In the genomic region with DNA sequence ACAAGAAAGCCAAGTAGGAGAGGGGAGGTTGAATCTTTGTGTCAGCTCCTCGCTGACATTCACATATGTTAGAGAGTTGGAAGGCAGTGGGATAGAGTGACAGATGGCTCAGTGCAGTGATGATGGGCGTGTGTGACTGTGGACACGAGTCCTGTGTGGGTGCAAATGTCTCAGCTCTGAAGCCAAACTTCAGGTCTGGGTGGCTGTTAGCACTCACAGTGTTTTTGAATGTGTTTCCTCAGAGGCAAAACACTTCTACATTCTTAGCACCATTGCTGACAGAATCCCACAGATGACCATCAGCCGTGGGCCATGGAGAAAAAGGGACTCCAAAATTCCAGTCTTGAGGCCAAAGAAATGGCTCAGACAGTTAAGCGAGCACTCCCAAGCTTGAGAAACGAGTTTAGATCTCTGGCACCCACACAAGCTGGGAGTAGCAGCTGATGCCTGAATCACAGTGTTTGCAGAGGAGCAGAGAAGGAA, we compare ENCODE assay signal across 15 mouse cellular contexts.
DNase-seq lines count a peak whose midpoint lies in the region; ATAC-seq lines count a peak whose summit lies in the region.
"Had no signal": no experiment of that assay in that cellular context is flagged by ENCODE, and none has a peak within 500 bp of the region (broad histone marks: within the 10 kb centered on the region; RNA-seq: fewer than 3 reads in every experiment).

No protein-coding gene starts in this region.

- 0 out of 2 replicates have a peak overlapping the region, but pooled peaks have one; percentile 8 for H3K27ac ChIP-seq in heart, embryonic 13.5 days (replicated peaks)
- H3K27ac ChIP-seq: heart, embryonic 10.5 days; limb, embryonic 13.5 days; macrophage; neural tube, embryonic 12.5 days had no signal

- no peak overlapping the region for H3K4me3 ChIP-seq in heart, embryonic 13.5 days
- H3K4me3 ChIP-seq: heart, embryonic 10.5 days; limb, embryonic 13.5 days; neural tube, embryonic 12.5 days had no signal

- no peaks in the 10 kb centered on the region for H3K36me3 ChIP-seq in heart, embryonic 13.5 days
- H3K36me3 ChIP-seq: heart, embryonic 10.5 days; limb, embryonic 13.5 days; neural tube, embryonic 12.5 days had no signal

- no peaks in the 10 kb centered on the region for H3K27me3 ChIP-seq in heart, embryonic 13.5 days (replicated peaks)
- H3K27me3 ChIP-seq: limb, embryonic 13.5 days; neural tube, embryonic 12.5 days had no signal

- peaks cover 45% of the 10 kb centered on the region for H3K4me1 ChIP-seq in heart, embryonic 13.5 days
- H3K4me1 ChIP-seq: limb, embryonic 13.5 days; neural tube, embryonic 12.5 days had no signal

- H3K9me3 ChIP-seq in heart, embryonic 13.5 days: no peaks in the 10 kb centered on the region
- H3K9me3 ChIP-seq: heart, embryonic 10.5 days; limb, embryonic 13.5 days; neural tube, embryonic 12.5 days had no signal

- ATAC-seq in heart, embryonic 13.5 days (ENCODE audit: extremely low read depth, insufficient number of reproducible peaks, low FRiP score, low TSS enrichment): no peak
- ATAC-seq: inflammation-experienced regulatory T-cells, adult 6 months had no signal

- H3K4me2 ChIP-seq in heart, embryonic 13.5 days: no peak overlapping the region
- H3K4me2 ChIP-seq: limb, embryonic 13.5 days; neural tube, embryonic 12.5 days had no signal

- H3K9ac ChIP-seq in heart, embryonic 13.5 days: no peak overlapping the region
- H3K9ac ChIP-seq: limb, embryonic 13.5 days; neural tube, embryonic 12.5 days had no signal

- WGBS in heart, embryonic 13.5 days: 62% methylated on average over 6 of the region's 6 CpGs

- DNase-seq in heart, adult 9 months (ENCODE audit: low spot score in 2 of 2): no peak
- peak; percentile 57 for DNase-seq in layer of hippocampus, adult 9-11 months
- DNase-seq in layer of hippocampus, postnatal 10 days (ENCODE audit: low spot score in 2 of 2): no peak
- peak; percentile 30 to 37 for DNase-seq in frontal cortex, postnatal 14 days (ENCODE audit: low spot score in 2 of 2)
- peak; percentile 67 to 71 for DNase-seq in right cerebral cortex, postnatal 36 days (ENCODE audit: low spot score in 2 of 2)
- DNase-seq in retina, embryonic 14.5 days (ENCODE audit: low spot score): no peak
- DNase-seq: kidney, postnatal 25 days; lung, adult 18-20 months; midbrain, embryonic 14.5 days had no signal

Comparison
In these comparisons a context has a peak if more than half of its experiments do, and no peak if none do; other contexts are left out.
1. DNase-seq: peak in layer of hippocampus, adult 9-11 months (single experiment), frontal cortex, postnatal 14 days (2 of 2) and right cerebral cortex, postnatal 36 days (2 of 2); none in heart, adult 9 months (0 of 2), layer of hippocampus, postnatal 10 days (0 of 2) and retina, embryonic 14.5 days (single experiment).